Comparison of ENCODE assay signal across 19 mouse cellular contexts in genomic region chr2:9956546-9956945, GRCm38 (mm10).
A peak's percentile ranks its signal among the peaks of the same experiment; 100 is the strongest.
DNase-seq lines count a peak whose midpoint lies in the region; ATAC-seq and TF ChIP-seq lines count a peak whose summit lies in the region.
"Had no signal": no experiment of that assay in that cellular context is flagged by ENCODE, and none has a peak within 500 bp of the region (broad histone marks: within the 10 kb centered on the region; RNA-seq: fewer than 3 reads in every experiment).

No protein-coding gene starts in this region.

- ATAC-seq in hindbrain, postnatal 0 days = no peak
- no peak for ATAC-seq in embryonic facial prominence, embryonic 14.5 days (ENCODE audit: low read depth)
- no peak for ATAC-seq in limb, embryonic 12.5 days (ENCODE audit: insufficient number of reproducible peaks, insufficient read depth, low FRiP score, low TSS enrichment, low read depth)
- no peak for ATAC-seq in heart, embryonic 12.5 days (ENCODE audit: insufficient number of reproducible peaks, low FRiP score)
- ATAC-seq: forebrain, embryonic 15.5 days had no signal

- no peaks in the 10 kb centered on the region for H3K9me3 ChIP-seq in hindbrain, embryonic 10.5 days
- H3K9me3 ChIP-seq in hindbrain, postnatal 0 days (ENCODE audit: low read length) = no peaks in the 10 kb centered on the region
- no peaks in the 10 kb centered on the region for H3K9me3 ChIP-seq in embryonic facial prominence, embryonic 14.5 days (ENCODE audit: control insufficient read depth, low read length)
- no peaks in the 10 kb centered on the region for H3K9me3 ChIP-seq in limb, embryonic 12.5 days
- H3K9me3 ChIP-seq in heart, embryonic 12.5 days (replicated peaks) = no peaks in the 10 kb centered on the region
- H3K9me3 ChIP-seq: embryonic facial prominence, embryonic 15.5 days; forebrain, embryonic 15.5 days; heart, embryonic 13.5 days; hindbrain, embryonic 12.5 days had no signal

- no peak for TF ChIP-seq CTCF in hindbrain, postnatal 0 days (IDR thresholded peaks at IDR 0.05; ENCODE audit: low read depth)
- TF ChIP-seq CTCF in layer of hippocampus, adult 2 months (conservative IDR thresholded peaks at IDR 0.05) = no peak

- WGBS in hindbrain, embryonic 10.5 days = 75% methylated on average over 2 of the region's 2 CpGs
- 64% methylated on average over 2 of the region's 2 CpGs for WGBS in hindbrain, postnatal 0 days
- WGBS in embryonic facial prominence, embryonic 14.5 days = 32% methylated on average over 2 of the region's 2 CpGs
- 22% methylated on average over 2 of the region's 2 CpGs for WGBS in limb, embryonic 12.5 days
- WGBS in heart, embryonic 12.5 days = 49% methylated on average over 2 of the region's 2 CpGs

- no peak overlapping the region for H3K4me2 ChIP-seq in hindbrain, postnatal 0 days (ENCODE audit: low read depth, low read length)
- H3K4me2 ChIP-seq in embryonic facial prominence, embryonic 14.5 days (ENCODE audit: low read depth, low read length) = no peak overlapping the region
- H3K4me2 ChIP-seq in limb, embryonic 12.5 days = no peak overlapping the region
- H3K4me2 ChIP-seq in heart, embryonic 12.5 days = no peak overlapping the region
- H3K4me2 ChIP-seq: embryonic facial prominence, embryonic 15.5 days; forebrain, embryonic 15.5 days; heart, embryonic 13.5 days; hindbrain, embryonic 12.5 days had no signal

- no peak overlapping the region for H3K4me3 ChIP-seq in hindbrain, embryonic 10.5 days
- H3K4me3 ChIP-seq in hindbrain, postnatal 0 days (ENCODE audit: low read length) = no peak overlapping the region
- no peak overlapping the region for H3K4me3 ChIP-seq in embryonic facial prominence, embryonic 14.5 days (ENCODE audit: low read depth, low read length)
- H3K4me3 ChIP-seq in limb, embryonic 12.5 days (replicated peaks) = no peak overlapping the region
- H3K4me3 ChIP-seq in heart, embryonic 12.5 days = no peak overlapping the region
- H3K4me3 ChIP-seq in layer of hippocampus, adult 2 months = no peak overlapping the region
- H3K4me3 ChIP-seq: embryonic facial prominence, embryonic 15.5 days; forebrain, embryonic 15.5 days; heart, adult 2 months; heart, embryonic 13.5 days; hindbrain, embryonic 12.5 days had no signal

- no peak for DNase-seq in hindbrain, embryonic 10.5 days (ENCODE audit: low spot score)
- no peak for DNase-seq in hindbrain, postnatal 0 days (ENCODE audit: low spot score)
- DNase-seq in embryonic facial prominence, embryonic 14.5 days (ENCODE audit: low spot score) = no peak
- no peak for DNase-seq in left cerebral cortex, postnatal 36 days (ENCODE audit: low spot score in 2 of 2)
- DNase-seq in frontal cortex, postnatal 36 days (ENCODE audit: low spot score in 2 of 2) = no peak
- no peak for DNase-seq in layer of hippocampus, adult 2 months (ENCODE audit: low spot score in 2 of 2)
- DNase-seq: adrenal gland, adult 8-10 months; adrenal gland, postnatal 36 days; cerebellum, adult 2 months; cerebellum, postnatal 14 days; gastrocnemius, postnatal 14 days; heart, adult 2 months; heart, postnatal 36 days had no signal

- peaks cover 27% of the 10 kb centered on the region for H3K4me1 ChIP-seq in hindbrain, embryonic 10.5 days (replicated peaks)
- no peaks in the 10 kb centered on the region for H3K4me1 ChIP-seq in hindbrain, postnatal 0 days (ENCODE audit: insufficient read depth, low read length)
- H3K4me1 ChIP-seq in embryonic facial prominence, embryonic 14.5 days (ENCODE audit: control insufficient read depth, insufficient read depth, low read length) = peaks cover 9% of the 10 kb centered on the region
- peaks cover 31% of the 10 kb centered on the region for H3K4me1 ChIP-seq in limb, embryonic 12.5 days (replicated peaks)
- peaks cover 11% of the 10 kb centered on the region for H3K4me1 ChIP-seq in heart, embryonic 12.5 days (replicated peaks)
- H3K4me1 ChIP-seq: forebrain, embryonic 15.5 days had no signal

- H3K9ac ChIP-seq in hindbrain, postnatal 0 days (replicated peaks; ENCODE audit: low read length) = no peak overlapping the region
- H3K9ac ChIP-seq in embryonic facial prominence, embryonic 14.5 days (ENCODE audit: low read depth, low read length) = no peak overlapping the region
- H3K9ac ChIP-seq in limb, embryonic 12.5 days (replicated peaks) = no peak overlapping the region
- H3K9ac ChIP-seq in heart, embryonic 12.5 days = no peak overlapping the region
- H3K9ac ChIP-seq: embryonic facial prominence, embryonic 15.5 days; forebrain, embryonic 15.5 days; heart, embryonic 13.5 days; hindbrain, embryonic 12.5 days had no signal

- no peaks in the 10 kb centered on the region for H3K27me3 ChIP-seq in hindbrain, embryonic 10.5 days (ENCODE audit: insufficient read depth, poor library complexity, severe bottlenecking)
- H3K27me3 ChIP-seq in hindbrain, postnatal 0 days (ENCODE audit: insufficient read depth, low read length) = no peaks in the 10 kb centered on the region
- no peaks in the 10 kb centered on the region for H3K27me3 ChIP-seq in embryonic facial prominence, embryonic 14.5 days (replicated peaks; ENCODE audit: control insufficient read depth, insufficient read depth, low read length)
- H3K27me3 ChIP-seq in limb, embryonic 12.5 days = no peaks in the 10 kb centered on the region
- no peaks in the 10 kb centered on the region for H3K27me3 ChIP-seq in heart, embryonic 12.5 days (replicated peaks)
- H3K27me3 ChIP-seq: embryonic facial prominence, embryonic 15.5 days; forebrain, embryonic 15.5 days; heart, embryonic 13.5 days; hindbrain, embryonic 12.5 days had no signal

- peaks cover 14% of the 10 kb centered on the region for H3K36me3 ChIP-seq in hindbrain, embryonic 10.5 days
- no peaks in the 10 kb centered on the region for H3K36me3 ChIP-seq in hindbrain, postnatal 0 days (ENCODE audit: insufficient read depth, low read length)
- 0 out of 2 replicates have a peak, but pooled peaks cover 7% of the 10 kb centered on the region for H3K36me3 ChIP-seq in embryonic facial prominence, embryonic 14.5 days (ENCODE audit: control insufficient read depth, insufficient read depth, low read length)
- peaks cover 12% of the 10 kb centered on the region; the same call in 1 of the 2 replicates for H3K36me3 ChIP-seq in limb, embryonic 12.5 days
- peaks cover 12% of the 10 kb centered on the region; the same call in 1 of the 2 replicates for H3K36me3 ChIP-seq in heart, embryonic 12.5 days
- H3K36me3 ChIP-seq: hindbrain, embryonic 12.5 days had no signal

- 0 out of 2 replicates have a peak overlapping the region, but pooled peaks have one; percentile 2 for H3K27ac ChIP-seq in hindbrain, embryonic 10.5 days
- no peak overlapping the region for H3K27ac ChIP-seq in hindbrain, postnatal 0 days
- peak overlapping the region; percentile 48 for H3K27ac ChIP-seq in embryonic facial prominence, embryonic 14.5 days (replicated peaks; ENCODE audit: low read depth, low read length)
- peak overlapping the region; percentile 78 for H3K27ac ChIP-seq in limb, embryonic 12.5 days
- H3K27ac ChIP-seq in heart, embryonic 12.5 days (ENCODE audit: poor library complexity, severe bottlenecking) = no peak overlapping the region
- H3K27ac ChIP-seq in layer of hippocampus, adult 2 months = no peak overlapping the region
- H3K27ac ChIP-seq: forebrain, embryonic 15.5 days; heart, adult 2 months; heart, embryonic 13.5 days; hindbrain, embryonic 12.5 days had no signal

- intact Hi-C loops in left cerebral cortex, postnatal 36 days (cut with DNase I) = no loop called here

Comparison
In these comparisons a context has a peak if more than half of its experiments do, and no peak if none do; other contexts are left out.
1. H3K27ac ChIP-seq: peak in hindbrain, embryonic 10.5 days (single experiment), embryonic facial prominence, embryonic 14.5 days (single experiment) and limb, embryonic 12.5 days (single experiment); none in hindbrain, postnatal 0 days (single experiment), heart, embryonic 12.5 days (single experiment) and layer of hippocampus, adult 2 months (single experiment).